Mouse (Mus musculus) myocyte (in vitro differentiated cells): ENCODE measurements at regions not wholly inside any gene's neighbourhood (a gene's known extent, or its start where the extent isn't known, plus 50 kb on each side); places are given as distances from the start of the nearest gene placed in this dataset.

Experiments used
- H3K27me3 ChIP-seq: one replicate; pipeline ENCODE4 v1.6.1; 2011; ENCODE audit not compliant: control insufficient read depth, insufficient read depth, insufficient read length
- H3K36me3 ChIP-seq: one replicate; pipeline ENCODE4 v1.6.1; 2011; ENCODE audit not compliant: control insufficient read depth, insufficient read depth
- H3K4me2 ChIP-seq: one replicate; pipeline ENCODE4 v1.6.1; 2011; ENCODE audit warnings: low read depth, control low read depth
- H3K4me3 ChIP-seq: one replicate; pipeline ENCODE4 v1.5.1; 2011; ENCODE audit warnings: mild to moderate bottlenecking, control low read depth, moderate library complexity
- H3K79me2 ChIP-seq: one replicate; pipeline ENCODE4 v1.6.1; 2011; ENCODE audit not compliant: control insufficient read depth, insufficient read depth
- H3ac ChIP-seq: one replicate; pipeline ENCODE4 v1.6.1; 2011; ENCODE audit not compliant: control insufficient read depth, insufficient read length
- CEBPB ChIP-seq: IDR thresholded peaks from 2 replicates; pipeline ENCODE4 v1.6.1; 2011; ENCODE audit warnings: mild to moderate bottlenecking, moderate library complexity; ENCODE audit not compliant: poor library complexity, insufficient read depth, severe bottlenecking
- E2F4 ChIP-seq: IDR thresholded peaks from one replicate; pipeline ENCODE4 v1.6.1; 2011; ENCODE audit warnings: mild to moderate bottlenecking, control low read depth, moderate library complexity; ENCODE audit not compliant: insufficient read depth
- MAX ChIP-seq: IDR thresholded peaks from one replicate; pipeline ENCODE4 v1.6.1; 2011; ENCODE audit warnings: low read depth, mild to moderate bottlenecking, control low read depth
- MYOD1 ChIP-seq, 3 experiments: IDR thresholded peaks; one replicate each; pipeline ENCODE4 v1.6.1; 2011; ENCODE audit warnings: control low read depth in 2 of 3, low read depth in 2 of 3, mild to moderate bottlenecking in 2 of 3, moderate library complexity in 1 of 3; ENCODE audit not compliant: insufficient read length in 2 of 3, control insufficient read depth in 1 of 3
- MYOG ChIP-seq, 3 experiments: IDR thresholded peaks; one replicate each; pipeline ENCODE4 v1.6.1; 2011; ENCODE audit warnings: control low read depth in 2 of 3, low read depth in 2 of 3, mild to moderate bottlenecking in 2 of 3; ENCODE audit not compliant: insufficient read length in 2 of 3, control insufficient read depth in 1 of 3, insufficient read depth in 1 of 3
- POLR2A ChIP-seq: IDR thresholded peaks from one replicate; pipeline ENCODE4 v1.6.1; 2011; ENCODE audit warnings: low read depth, mild to moderate bottlenecking, control low read depth, moderate library complexity; ENCODE audit not compliant: insufficient read length
- POLR2AphosphoS2 ChIP-seq: IDR thresholded peaks from one replicate; pipeline ENCODE4 v1.6.1; 2011; ENCODE audit warnings: low read depth, control low read depth; ENCODE audit not compliant: insufficient read length
- REST ChIP-seq: IDR thresholded peaks from one replicate; pipeline ENCODE4 v1.6.1; 2011; ENCODE audit warnings: mild to moderate bottlenecking, control low read depth, moderate library complexity; ENCODE audit not compliant: insufficient read depth, insufficient read length
- SRF ChIP-seq: IDR thresholded peaks from one replicate; pipeline ENCODE4 v1.6.1; 2011; ENCODE audit warnings: low read depth; ENCODE audit not compliant: control insufficient read depth, insufficient read length
- TCF12 ChIP-seq: IDR thresholded peaks from one replicate; pipeline ENCODE4 v1.6.1; 2011; ENCODE audit warnings: mild to moderate bottlenecking, control low read depth; ENCODE audit not compliant: poor library complexity, insufficient read depth, severe bottlenecking
- TCF3 ChIP-seq: IDR thresholded peaks from one replicate; pipeline ENCODE4 v1.6.1; 2011; ENCODE audit warnings: low read depth, control low read depth; ENCODE audit not compliant: insufficient read length
- USF1 ChIP-seq: IDR thresholded peaks from one replicate; pipeline ENCODE4 v1.6.1; 2011; ENCODE audit warnings: low read depth, mild to moderate bottlenecking, control low read depth, moderate library complexity

DNA sequence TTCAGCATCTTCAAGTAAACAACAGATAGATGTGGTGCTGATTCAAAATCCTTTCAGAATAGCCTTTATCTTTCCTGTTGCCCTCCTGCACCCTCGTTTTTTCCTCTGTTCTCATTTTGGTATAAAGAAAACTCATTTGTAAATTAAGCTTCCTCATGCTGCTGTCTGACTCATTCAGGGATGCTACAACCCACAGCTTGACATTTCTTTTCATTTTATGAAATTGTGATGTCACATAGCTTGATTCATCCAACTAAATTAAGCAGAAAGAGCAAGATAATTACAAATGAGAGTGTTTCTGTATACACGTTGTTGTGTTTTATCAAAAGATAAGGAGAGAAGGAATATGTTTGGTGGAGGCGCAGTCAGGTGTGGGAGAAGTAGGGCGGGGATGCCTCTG lies 307.5 kb downstream of the Olfm4 start:
- Histone ChIP-seq H3ac (no peak overlapping the region), H3K79me2 (no peaks in the 10 kb centered on the region), H3K27me3 (no peaks in the 10 kb centered on the region), H3K4me3 (no peak overlapping the region), H3K4me2 (no peak overlapping the region), H3K36me3 (no peaks in the 10 kb centered on the region)
- TF ChIP-seq POLR2AphosphoS2: no peak

- no peak overlapping the region for H3K4me2 ChIP-seq
- no peak overlapping the region for H3K4me3 ChIP-seq
- no peaks in the 10 kb centered on the region for H3K27me3 ChIP-seq
- H3ac ChIP-seq: no peak overlapping the region
- no peaks in the 10 kb centered on the region for H3K79me2 ChIP-seq
- no peaks in the 10 kb centered on the region for H3K36me3 ChIP-seq
- TF ChIP-seq SRF: no peak
- no peak for TF ChIP-seq MYOD1 (IDR thresholded peaks at IDR 0.05; ENCODE audit: control insufficient read depth in 1 of 3, insufficient read length in 2 of 3, low read depth in 2 of 3)
- no peak for TF ChIP-seq TCF12
- no peak for TF ChIP-seq POLR2A
- TF ChIP-seq E2F4: no peak
- no peak for TF ChIP-seq CEBPB
- no peak for TF ChIP-seq MYOG (IDR thresholded peaks at IDR 0.05; ENCODE audit: control insufficient read depth in 1 of 3, insufficient read depth in 1 of 3, insufficient read length in 2 of 3, low read depth in 2 of 3)
- TF ChIP-seq TCF3: no peak
- no peak for TF ChIP-seq MAX
- TF ChIP-seq POLR2AphosphoS2: no peak
- no peak for TF ChIP-seq REST
- no peak for TF ChIP-seq USF1
These were observed 309.5 kb downstream of the Olfm4 start for GRCm38 (mm10) chr14:80293378-80293777.

- Histone ChIP-seq H3ac (no peak overlapping the region), H3K79me2 (no peaks in the 10 kb centered on the region), H3K4me2 (no peak overlapping the region), H3K27me3 (no peaks in the 10 kb centered on the region), H3K36me3 (no peaks in the 10 kb centered on the region), H3K4me3 (no peak overlapping the region)
- TF ChIP-seq SRF (no peak), MAX (no peak), REST (no peak), MYOG (IDR thresholded peaks at IDR 0.05; ENCODE audit: control insufficient read depth in 1 of 3, insufficient read depth in 1 of 3, insufficient read length in 2 of 3, low read depth in 2 of 3) (no peak), POLR2A (no peak), CEBPB (no peak), E2F4 (no peak), POLR2AphosphoS2 (no peak), MYOD1 (IDR thresholded peaks at IDR 0.05; ENCODE audit: control insufficient read depth in 1 of 3, insufficient read length in 2 of 3, low read depth in 2 of 3) (no peak), TCF12 (no peak), USF1 (no peak), TCF3 (no peak)
These were observed 345.8 kb downstream of the Olfm4 start for GRCm38 (mm10) chr14:80329651-80330050.

GRCm38 (mm10) chr14:80362024-80362622 lies 378.2 kb downstream of the Olfm4 start:
- no peaks in the 10 kb centered on the region for H3K79me2 ChIP-seq
- H3K4me3 ChIP-seq: no peak overlapping the region
- no peak for TF ChIP-seq POLR2AphosphoS2
- no peak for TF ChIP-seq E2F4

DNA sequence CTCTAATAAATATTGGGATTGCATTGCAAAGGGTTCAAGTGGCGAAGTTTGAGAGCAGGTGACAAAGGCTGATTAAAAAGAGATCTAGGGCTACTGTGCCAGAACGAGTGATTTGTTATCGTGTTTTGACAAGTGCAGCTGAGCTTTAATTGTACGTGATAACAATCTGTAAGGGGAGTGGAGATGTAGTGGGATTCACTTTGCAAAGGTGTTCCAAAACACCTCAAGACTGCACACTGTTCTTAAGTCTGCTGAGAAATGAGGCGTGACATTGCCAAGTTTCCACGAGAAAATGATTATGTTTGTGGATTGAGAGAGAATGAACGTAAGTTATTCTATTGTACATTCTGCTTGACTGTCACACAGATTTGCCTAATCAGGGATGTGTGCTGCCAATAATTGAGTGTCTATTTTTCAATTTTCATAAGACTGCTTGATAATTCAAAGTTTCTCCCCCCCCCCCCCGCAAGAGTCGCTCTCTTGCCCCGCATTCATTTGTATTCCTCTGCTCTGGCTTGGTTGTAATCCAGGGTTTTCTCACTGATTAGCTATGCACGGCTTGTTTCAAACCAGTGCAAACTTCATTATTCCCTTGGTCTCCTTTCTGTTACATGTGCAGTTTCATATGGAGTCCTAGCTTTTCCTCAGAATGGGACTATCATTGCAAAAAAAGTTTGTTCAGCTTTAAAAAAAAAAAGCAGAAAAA lies 385.7 kb downstream of the Olfm4 start:
- Histone ChIP-seq H3K4me2 (no peak overlapping the region), H3K4me3 (no peak overlapping the region)
- no peak for TF ChIP-seq CEBPB
- TF ChIP-seq MYOG (IDR thresholded peaks at IDR 0.05; ENCODE audit: control insufficient read depth in 1 of 3, insufficient read depth in 1 of 3, insufficient read length in 2 of 3, low read depth in 2 of 3): no peak
- no peak for TF ChIP-seq SRF
- TF ChIP-seq E2F4: no peak
- no peak for TF ChIP-seq TCF12
- no peak for TF ChIP-seq TCF3
- TF ChIP-seq POLR2AphosphoS2: no peak
- no peak for TF ChIP-seq MYOD1 (IDR thresholded peaks at IDR 0.05; ENCODE audit: control insufficient read depth in 1 of 3, insufficient read length in 2 of 3, low read depth in 2 of 3)
- no peak for TF ChIP-seq POLR2A
- no peak for TF ChIP-seq MAX
- TF ChIP-seq REST: no peak
- no peak for TF ChIP-seq USF1

More at GRCm38 (mm10) chr14:80362024-80362622, 378.2 kb downstream of the Olfm4 start:
- H3K27me3 ChIP-seq: no peaks in the 10 kb centered on the region
- no peaks in the 10 kb centered on the region for H3K36me3 ChIP-seq
- H3ac ChIP-seq: no peak overlapping the region
- H3K4me2 ChIP-seq: no peak overlapping the region

More for the DNA sequence above, 385.7 kb downstream of the Olfm4 start:
- H3K36me3 ChIP-seq: no peaks in the 10 kb centered on the region
- no peaks in the 10 kb centered on the region for H3K27me3 ChIP-seq
- H3ac ChIP-seq: no peak overlapping the region
- H3K79me2 ChIP-seq: no peaks in the 10 kb centered on the region
